Mouse (Mus musculus): ENCODE data around the gene Cdca8. TPM values are rescaled to one million over a fixed set of nuclear protein-coding genes. Genes with fewer than 3 reads are reported as not detected.

Cdca8 gene
- polyA plus RNA-seq, 1 experiment = 53.4 TPM

DNA sequence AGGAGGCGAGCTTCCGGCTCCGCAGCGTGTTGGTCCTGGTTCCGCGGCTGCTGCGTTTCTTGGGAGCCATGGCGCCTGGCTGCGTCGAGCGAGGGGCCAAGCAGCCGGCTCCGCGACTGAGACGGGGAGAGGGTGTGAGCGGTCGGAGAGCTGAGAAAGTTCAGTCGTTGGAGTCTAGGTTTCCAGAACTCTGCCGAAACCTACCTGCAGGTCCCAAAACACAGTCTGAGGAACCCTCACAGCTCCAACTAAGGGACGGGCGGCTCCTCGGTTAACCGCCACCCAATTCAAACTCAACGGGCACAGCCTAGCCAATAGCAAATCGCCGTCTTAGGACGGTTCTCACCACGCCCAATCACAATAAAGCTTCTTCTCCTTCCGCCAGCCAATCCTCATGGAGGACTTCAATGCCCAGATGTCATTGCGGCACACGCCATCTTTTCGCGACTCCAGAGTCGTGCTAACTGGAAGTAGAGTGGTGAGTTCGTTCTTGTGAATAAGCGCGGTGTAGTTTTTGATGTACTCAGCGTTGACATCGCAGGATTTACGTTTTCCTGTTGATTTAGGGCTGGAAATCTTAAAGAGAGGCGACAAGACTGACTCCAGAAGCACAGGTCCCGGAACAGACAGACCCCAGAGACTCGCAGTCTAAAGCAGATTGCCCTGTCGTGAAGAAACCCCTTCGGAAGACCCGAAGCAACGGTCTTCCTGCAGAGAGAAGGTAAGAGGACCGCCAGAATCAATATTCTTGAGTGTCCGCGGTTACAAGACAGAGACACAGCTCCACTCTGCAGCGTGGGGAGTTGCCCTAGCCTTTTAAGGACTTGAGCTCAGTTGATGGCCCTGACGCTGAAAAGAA is 2.3 kb downstream of the Cdca8 start, which contains the start of gene 9930104L06Rik:
Gene 9930104L06Rik, plus strand, starts transcription at position 436 of the 859 bp plus-strand sequence.
- H3K27ac ChIP-seq (ENCODE audit: insufficient read depth, low read depth, low read length) = peak within 1 kb of the TSS; percentile 30; the same call in 1 of the 2 replicates
- TF ChIP-seq POLR2A (IDR thresholded peaks at IDR 0.05; ENCODE audit: borderline replicate concordance, low read depth, low read length) (no peak), CTCF (IDR thresholded peaks at IDR 0.05; ENCODE audit: low read depth, low read length) (0 out of 2 replicates have a peak, but pooled peaks have one; percentile 12)
- H3K4me1 ChIP-seq (ENCODE audit: control insufficient read depth, insufficient read depth, low read length) = peaks cover 7% of the 10 kb centered on the region
- H3K4me3 ChIP-seq (ENCODE audit: insufficient read depth, low read length) = peak within 1 kb of the TSS; percentile 93

DNA sequence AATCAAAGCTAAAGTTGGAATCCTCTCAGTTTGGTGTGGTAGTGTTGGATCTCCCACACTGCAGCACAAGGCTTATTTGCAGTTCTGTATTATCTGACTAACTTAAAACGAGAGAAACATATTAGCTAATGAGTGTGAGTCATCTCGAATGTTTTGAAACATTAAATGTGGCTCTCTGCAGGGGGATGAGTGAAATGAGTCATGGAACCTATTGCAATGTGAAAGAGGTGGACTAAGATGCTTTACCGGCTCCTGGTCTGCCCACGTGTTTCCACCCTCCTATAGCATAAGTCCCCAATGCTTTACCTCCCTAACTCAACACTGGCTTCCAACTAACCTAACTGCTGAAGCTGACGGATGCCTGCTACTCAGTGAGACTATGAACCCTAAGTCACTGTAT is 11.0 kb downstream of the Cdca8 start:
- TF ChIP-seq POLR2A (IDR thresholded peaks at IDR 0.05; ENCODE audit: borderline replicate concordance, low read depth, low read length) (no peak), CTCF (IDR thresholded peaks at IDR 0.05; ENCODE audit: low read depth, low read length) (no peak)
- H3K27ac ChIP-seq (ENCODE audit: insufficient read depth, low read depth, low read length) = no peak overlapping the region
- no peak overlapping the region for H3K4me3 ChIP-seq (ENCODE audit: insufficient read depth, low read length)
- peaks cover 26% of the 10 kb centered on the region for H3K4me1 ChIP-seq (ENCODE audit: control insufficient read depth, insufficient read depth, low read length)

DNA sequence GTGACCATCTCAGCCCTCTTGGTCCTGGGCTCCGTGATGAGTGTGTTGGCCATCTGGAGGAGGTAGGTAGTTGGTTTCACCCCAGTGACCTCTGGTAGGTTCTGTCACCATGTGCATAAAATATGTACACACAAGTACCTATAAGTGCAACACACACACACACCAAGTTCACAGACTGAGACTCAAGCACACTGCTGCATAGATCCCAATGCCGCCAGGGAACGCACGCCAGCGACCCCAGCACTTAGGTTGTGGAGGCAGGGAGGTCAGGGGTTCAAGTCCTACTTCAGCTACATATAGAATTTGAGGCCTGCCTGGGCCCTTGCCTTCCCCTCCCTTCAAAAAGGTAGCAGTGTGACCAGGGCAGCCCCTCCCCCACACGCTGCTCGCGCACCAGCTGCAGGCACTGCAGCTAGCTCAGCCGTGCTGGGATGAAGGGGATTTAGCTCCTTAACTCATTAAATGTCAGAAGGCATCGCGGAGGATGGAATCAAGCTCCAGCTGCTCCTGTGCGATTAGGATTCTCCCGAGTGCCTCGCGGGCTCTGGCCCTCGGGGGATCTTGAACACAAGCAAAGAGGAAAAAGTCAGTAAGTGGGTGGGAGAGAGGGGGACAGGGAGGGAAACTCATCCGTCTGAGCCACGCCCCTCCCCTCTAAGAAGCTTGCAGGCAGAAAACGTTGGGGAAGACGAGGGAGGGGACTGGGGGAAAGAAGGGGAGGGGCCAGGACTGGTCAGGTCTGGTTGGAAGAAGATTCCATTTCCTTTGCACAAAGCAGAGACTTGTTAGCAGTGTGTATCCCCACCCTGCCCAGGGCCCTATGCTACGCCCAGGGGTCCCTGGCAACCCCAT is 32.9 kb downstream of the Cdca8 start:
- TF ChIP-seq CTCF (IDR thresholded peaks at IDR 0.05; ENCODE audit: low read depth, low read length) = no peak
- TF ChIP-seq POLR2A (IDR thresholded peaks at IDR 0.05; ENCODE audit: borderline replicate concordance, low read depth, low read length) = no peak
- Histone ChIP-seq H3K4me3 (ENCODE audit: insufficient read depth, low read length) (no peak overlapping the region), H3K4me1 (ENCODE audit: control insufficient read depth, insufficient read depth, low read length) (peaks cover 4% of the 10 kb centered on the region), H3K27ac (ENCODE audit: insufficient read depth, low read depth, low read length) (no peak overlapping the region)

DNA sequence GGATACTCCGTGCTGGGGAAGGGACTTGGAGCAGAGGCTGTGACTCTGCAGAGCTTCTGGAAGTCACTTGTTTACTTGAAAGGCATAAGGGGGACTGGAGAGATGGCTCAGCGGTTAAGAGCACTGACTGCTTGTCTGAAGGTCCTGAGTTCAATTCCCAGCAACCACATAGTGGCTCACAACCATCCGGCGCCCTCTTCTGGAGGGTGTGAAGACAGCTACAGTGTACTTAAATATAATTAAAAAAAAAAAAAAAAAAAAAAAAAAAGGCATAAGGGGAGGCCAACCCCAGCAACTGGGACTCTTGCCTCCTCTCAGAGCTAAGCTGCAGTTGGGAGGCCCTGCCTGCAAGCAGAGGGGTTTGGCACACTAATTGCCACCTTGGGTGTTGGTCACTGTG is 33.7 kb downstream of the Cdca8 start:
- no peak for TF ChIP-seq POLR2A (IDR thresholded peaks at IDR 0.05; ENCODE audit: borderline replicate concordance, low read depth, low read length)
- peak; percentile 24; the same call in 1 of the 2 replicates for TF ChIP-seq CTCF (IDR thresholded peaks at IDR 0.05; ENCODE audit: low read depth, low read length)
- H3K4me1 ChIP-seq (ENCODE audit: control insufficient read depth, insufficient read depth, low read length) = peaks cover 4% of the 10 kb centered on the region
- H3K4me3 ChIP-seq (ENCODE audit: insufficient read depth, low read length) = no peak overlapping the region
- H3K27ac ChIP-seq (ENCODE audit: insufficient read depth, low read depth, low read length) = no peak overlapping the region

DNA sequence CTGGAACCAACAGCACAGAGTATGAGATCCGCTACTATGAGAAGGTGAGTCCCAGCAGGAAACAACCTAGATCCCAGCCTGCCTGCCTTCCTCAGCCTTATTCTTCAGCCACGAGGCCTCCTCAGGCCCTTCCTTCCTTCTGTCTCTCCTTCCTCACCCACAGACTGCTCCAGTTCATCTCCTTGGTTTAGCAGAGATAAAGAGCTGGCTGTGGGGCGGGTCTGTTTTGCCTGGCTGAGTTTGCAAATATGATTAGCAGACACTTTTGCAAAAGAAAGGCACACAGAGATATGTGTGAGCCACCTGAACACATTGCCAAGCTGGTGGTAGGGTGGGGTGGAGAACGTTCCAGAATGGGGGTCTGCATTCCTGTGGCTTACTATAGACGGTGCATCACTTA is 39.2 kb downstream of the Cdca8 start:
- Histone ChIP-seq H3K4me1 (ENCODE audit: control insufficient read depth, insufficient read depth, low read length) (no peaks in the 10 kb centered on the region), H3K27ac (ENCODE audit: insufficient read depth, low read depth, low read length) (no peak overlapping the region), H3K4me3 (ENCODE audit: insufficient read depth, low read length) (no peak overlapping the region)
- no peak for TF ChIP-seq POLR2A (IDR thresholded peaks at IDR 0.05; ENCODE audit: borderline replicate concordance, low read depth, low read length)
- no peak for TF ChIP-seq CTCF (IDR thresholded peaks at IDR 0.05; ENCODE audit: low read depth, low read length)

DNA sequence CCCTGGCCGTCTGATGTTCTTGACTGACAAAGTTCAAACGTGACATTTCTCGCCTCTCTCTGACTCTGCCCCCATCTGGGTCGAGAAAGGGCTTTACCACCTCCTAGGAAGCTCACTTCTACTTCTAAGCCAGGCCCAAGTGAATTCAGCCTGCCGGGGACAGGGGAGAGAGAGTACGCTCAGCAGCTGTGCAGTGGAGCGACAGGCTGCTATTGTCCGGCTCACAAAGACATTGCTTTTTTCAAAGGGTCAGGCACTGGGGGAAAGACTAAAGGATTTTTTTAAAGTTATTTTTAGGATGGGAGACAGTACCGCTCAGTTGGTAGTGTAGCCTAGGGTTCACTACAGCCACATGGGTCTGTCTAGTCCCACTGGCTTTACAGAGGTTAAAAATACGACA is 40.7 kb downstream of the Cdca8 start:
- Histone ChIP-seq H3K27ac (ENCODE audit: insufficient read depth, low read depth, low read length) (no peak overlapping the region), H3K4me3 (ENCODE audit: insufficient read depth, low read length) (no peak overlapping the region), H3K4me1 (ENCODE audit: control insufficient read depth, insufficient read depth, low read length) (no peaks in the 10 kb centered on the region)
- TF ChIP-seq CTCF (IDR thresholded peaks at IDR 0.05; ENCODE audit: low read depth, low read length) (no peak), POLR2A (IDR thresholded peaks at IDR 0.05; ENCODE audit: borderline replicate concordance, low read depth, low read length) (no peak)

DNA sequence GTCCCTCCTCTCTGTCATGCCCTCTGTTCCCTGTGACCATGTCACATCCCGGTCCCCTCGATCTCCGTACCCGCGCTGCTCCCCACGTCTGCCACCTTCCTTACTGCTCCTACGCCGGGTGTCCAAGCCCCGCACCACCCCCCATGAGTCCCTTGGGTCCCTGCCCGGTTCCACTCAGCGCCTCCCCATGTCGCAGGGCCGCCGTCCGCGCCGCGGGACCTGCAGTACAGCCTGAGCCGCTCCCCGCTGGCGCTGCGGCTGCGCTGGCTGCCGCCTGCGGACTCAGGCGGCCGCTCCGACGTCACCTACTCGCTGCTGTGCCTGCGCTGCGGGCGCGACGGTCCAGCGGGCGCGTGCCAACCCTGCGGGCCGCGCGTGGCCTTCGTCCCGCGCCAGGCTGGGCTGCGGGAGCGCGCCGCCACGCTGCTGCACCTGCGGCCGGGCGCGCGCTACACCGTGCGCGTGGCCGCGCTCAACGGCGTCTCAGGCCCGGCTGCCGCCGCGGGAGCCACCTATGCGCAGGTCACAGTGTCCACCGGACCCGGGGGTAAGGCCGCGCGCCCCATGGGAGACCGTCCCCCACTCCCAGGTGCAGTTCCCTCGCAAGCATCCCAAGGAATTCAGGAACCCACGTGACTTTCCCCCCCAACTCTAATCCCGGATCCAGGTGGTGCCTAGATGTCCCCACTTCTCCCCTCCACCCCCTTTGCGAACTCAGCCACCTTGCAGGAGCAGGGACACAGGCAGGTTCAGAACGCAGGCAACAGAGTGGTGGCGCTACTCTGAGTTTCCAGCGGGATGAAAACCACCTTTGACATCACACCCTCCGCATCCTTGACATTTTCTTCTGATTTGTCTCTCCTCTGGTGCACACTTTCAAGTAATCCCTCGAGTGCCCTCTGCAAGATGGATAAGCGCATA is 44.3 kb downstream of the Cdca8 start:
- Histone ChIP-seq H3K4me3 (ENCODE audit: insufficient read depth, low read length) (peak overlapping the region; percentile 50), H3K27ac (ENCODE audit: insufficient read depth, low read depth, low read length) (no peak overlapping the region), H3K4me1 (ENCODE audit: control insufficient read depth, insufficient read depth, low read length) (no peaks in the 10 kb centered on the region)
- TF ChIP-seq CTCF (IDR thresholded peaks at IDR 0.05; ENCODE audit: low read depth, low read length) (no peak), POLR2A (IDR thresholded peaks at IDR 0.05; ENCODE audit: borderline replicate concordance, low read depth, low read length) (no peak)

DNA sequence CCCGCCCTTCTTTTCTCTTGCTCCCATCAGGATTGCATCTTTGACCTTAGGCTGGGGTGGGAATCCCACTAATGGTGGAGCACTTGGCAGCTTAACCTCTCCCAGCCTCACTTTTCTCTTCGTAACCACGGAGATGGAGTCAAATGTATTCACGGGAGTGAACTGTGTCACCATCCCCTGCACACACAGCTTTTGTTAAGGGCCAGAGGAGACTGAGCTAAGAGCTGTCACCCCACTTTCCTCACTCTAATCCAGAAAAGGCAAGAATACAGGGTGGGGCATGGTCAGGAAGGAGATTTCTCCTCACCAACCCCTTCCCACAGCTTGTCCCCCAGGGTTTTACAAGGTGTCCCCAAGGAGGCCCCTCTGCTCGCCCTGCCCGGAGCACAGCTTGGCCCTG is 45.3 kb downstream of the Cdca8 start:
- H3K27ac ChIP-seq (ENCODE audit: insufficient read depth, low read depth, low read length) = no peak overlapping the region
- no peaks in the 10 kb centered on the region for H3K4me1 ChIP-seq (ENCODE audit: control insufficient read depth, insufficient read depth, low read length)
- H3K4me3 ChIP-seq (ENCODE audit: insufficient read depth, low read length) = no peak overlapping the region
- TF ChIP-seq CTCF (IDR thresholded peaks at IDR 0.05; ENCODE audit: low read depth, low read length) = no peak

DNA sequence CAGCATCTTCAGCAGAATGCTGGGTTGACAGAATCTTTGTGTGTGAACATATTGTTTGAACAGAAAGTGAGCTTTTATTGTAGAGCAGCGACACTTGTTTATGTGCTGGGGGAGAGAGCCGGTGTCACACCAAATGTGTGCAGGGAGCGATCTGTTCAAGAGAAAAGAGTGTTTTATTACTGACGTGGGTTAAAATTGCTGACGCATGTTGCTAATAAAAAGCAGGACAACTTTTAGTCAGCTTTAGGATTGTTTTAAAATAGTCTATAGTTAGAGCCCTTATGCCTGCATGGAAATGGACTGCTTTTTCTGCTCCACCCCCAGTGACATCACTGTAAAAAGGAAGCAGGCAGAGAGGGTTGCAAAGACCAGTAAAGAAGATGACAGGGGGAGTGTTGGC is 48.3 kb downstream of the Cdca8 start:
- no peak overlapping the region for H3K4me3 ChIP-seq (ENCODE audit: insufficient read depth, low read length)
- no peak for TF ChIP-seq CTCF (IDR thresholded peaks at IDR 0.05; ENCODE audit: low read depth, low read length)
- no peak for TF ChIP-seq POLR2A (IDR thresholded peaks at IDR 0.05; ENCODE audit: borderline replicate concordance, low read depth, low read length)
- no peak overlapping the region for H3K27ac ChIP-seq (ENCODE audit: insufficient read depth, low read depth, low read length)
- no peaks in the 10 kb centered on the region for H3K4me1 ChIP-seq (ENCODE audit: control insufficient read depth, insufficient read depth, low read length)

Data from bone marrow macrophage, adult 2 months (primary cell).